ENCODE assay signal across 38 mouse cellular contexts in the genomic region with DNA sequence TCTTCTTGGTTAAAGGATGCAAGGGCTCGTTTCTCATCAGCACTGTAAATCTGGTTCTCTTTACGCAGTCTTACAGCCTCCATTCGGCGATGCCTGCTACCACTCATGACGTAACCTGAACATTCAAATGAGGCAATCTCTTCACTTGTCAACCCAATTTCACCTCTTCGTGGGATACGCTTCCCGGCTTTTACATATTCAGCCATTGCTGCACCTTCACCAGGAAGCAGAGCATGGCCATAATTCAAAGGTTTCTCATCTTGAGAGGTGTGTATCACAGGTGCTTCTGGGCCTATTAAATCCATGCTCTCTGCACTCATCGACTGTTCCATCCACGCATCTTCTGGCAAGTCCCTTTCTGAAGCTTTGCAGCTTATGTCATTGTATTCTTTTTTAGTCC. TPM values are rescaled to one million over a fixed set of nuclear protein-coding genes. Genes with fewer than 3 reads are reported as not detected.
DNase-seq lines count a peak whose midpoint lies in the region; ATAC-seq and TF ChIP-seq lines count a peak whose summit lies in the region.
"Had no signal": no experiment of that assay in that cellular context is flagged by ENCODE, and none has a peak within 500 bp of the region (broad histone marks: within the 10 kb centered on the region; RNA-seq: fewer than 3 reads in every experiment).

No protein-coding gene starts in this region.

- no peak for ATAC-seq in forebrain, embryonic 13.5 days
- no peak for ATAC-seq in forebrain, embryonic 16.5 days
- ATAC-seq in hindbrain, embryonic 12.5 days (ENCODE audit: low FRiP score): no peak
- no peak for ATAC-seq in hindbrain, embryonic 13.5 days (ENCODE audit: low FRiP score)
- no peak for ATAC-seq in liver, embryonic 15.5 days (ENCODE audit: insufficient read depth)
- no peak for ATAC-seq in liver, postnatal 0 days

- no peak for TF ChIP-seq EP300 in liver, postnatal 0 days (IDR thresholded peaks at IDR 0.05; ENCODE audit: low read depth)
- TF ChIP-seq EP300 in CH12.LX (IDR thresholded peaks at IDR 0.05; ENCODE audit: low read length): no peak

- dilution Hi-C loops in CH12.LX (cut with MboI; ENCODE audit: extremely low pct_ligation_motif_present, extremely low pct_unique_long_range_greater_than_20kb, low sequenced_read_pairs): no loop called here

- in situ Hi-C loops in CH12.LX (cut with MboI; ENCODE audit: low pct_ligation_motif_present, low pct_unique_long_range_greater_than_20kb, low sequenced_read_pairs): no loop called here

- peak overlapping the region; percentile 58; the same call in 1 of the 2 replicates for H3K4me3 ChIP-seq in forebrain, embryonic 13.5 days
- H3K4me3 ChIP-seq in forebrain, embryonic 16.5 days (replicated peaks; ENCODE audit: low read length): no peak overlapping the region
- no peak overlapping the region for H3K4me3 ChIP-seq in hindbrain, embryonic 12.5 days
- H3K4me3 ChIP-seq in hindbrain, embryonic 13.5 days: no peak overlapping the region
- no peak overlapping the region for H3K4me3 ChIP-seq in liver, embryonic 15.5 days (replicated peaks)
- no peak overlapping the region for H3K4me3 ChIP-seq in liver, postnatal 0 days (ENCODE audit: low read depth, low read length)
- no peak overlapping the region for H3K4me3 ChIP-seq in CH12.LX (replicated peaks in 1 of 3; ENCODE audit: low read depth in 2 of 3, low read length in 2 of 3, poor library complexity in 1 of 3)

- WGBS in forebrain, embryonic 13.5 days: 89% methylated on average over 10 of the region's 10 CpGs
- WGBS in forebrain, embryonic 16.5 days: 91% methylated on average over 10 of the region's 10 CpGs
- WGBS in hindbrain, embryonic 12.5 days: 84% methylated on average over 10 of the region's 10 CpGs
- WGBS in hindbrain, embryonic 13.5 days: 87% methylated on average over 10 of the region's 10 CpGs
- 72% methylated on average over 10 of the region's 10 CpGs for WGBS in liver, embryonic 15.5 days (ENCODE audit: insufficient replicate concordance)
- 78% methylated on average over 10 of the region's 10 CpGs for WGBS in liver, postnatal 0 days (ENCODE audit: insufficient replicate concordance)

- no peak overlapping the region for H3K9ac ChIP-seq in forebrain, embryonic 13.5 days
- no peak overlapping the region for H3K9ac ChIP-seq in forebrain, embryonic 16.5 days (replicated peaks; ENCODE audit: low read depth, low read length)
- H3K9ac ChIP-seq in hindbrain, embryonic 12.5 days: no peak overlapping the region
- H3K9ac ChIP-seq in hindbrain, embryonic 13.5 days: no peak overlapping the region
- H3K9ac ChIP-seq in liver, embryonic 15.5 days: no peak overlapping the region
- no peak overlapping the region for H3K9ac ChIP-seq in liver, postnatal 0 days (replicated peaks)
- H3K9ac ChIP-seq in CH12.LX (ENCODE audit: insufficient read depth, low read depth): no peak overlapping the region

- H3K9me3 ChIP-seq in forebrain, embryonic 13.5 days (replicated peaks): no peaks in the 10 kb centered on the region
- H3K9me3 ChIP-seq in forebrain, embryonic 16.5 days (ENCODE audit: control insufficient read depth, low read length): no peaks in the 10 kb centered on the region
- no peaks in the 10 kb centered on the region for H3K9me3 ChIP-seq in hindbrain, embryonic 12.5 days (replicated peaks)
- no peaks in the 10 kb centered on the region for H3K9me3 ChIP-seq in hindbrain, embryonic 13.5 days
- no peaks in the 10 kb centered on the region for H3K9me3 ChIP-seq in liver, embryonic 15.5 days (replicated peaks)
- H3K9me3 ChIP-seq in liver, postnatal 0 days (ENCODE audit: low read length): no peaks in the 10 kb centered on the region
- H3K9me3 ChIP-seq in CH12.LX (replicated peaks; ENCODE audit: low read length): no peaks in the 10 kb centered on the region
- H3K9me3 ChIP-seq: embryonic facial prominence, embryonic 15.5 days; kidney, embryonic 15.5 days; limb, embryonic 12.5 days; liver, embryonic 13.5 days; lung, embryonic 15.5 days had no signal

- no peak for TF ChIP-seq POLR2A in CH12.LX (IDR thresholded peaks at IDR 0.05; ENCODE audit: low read depth, low read length)

- TF ChIP-seq RAD21 in CH12.LX (IDR thresholded peaks at IDR 0.05; ENCODE audit: low read depth, low read length): no peak

- no peak for TF ChIP-seq CTCF in liver, postnatal 0 days (IDR thresholded peaks at IDR 0.05; ENCODE audit: low read depth)
- no peak for TF ChIP-seq CTCF in CH12.LX (conservative IDR thresholded peaks at IDR 0.05 in 1 of 2, IDR thresholded peaks at IDR 0.05 in 1 of 2; ENCODE audit: low read depth in 2 of 2, low read length in 2 of 2)

- H3K36me3 ChIP-seq in forebrain, embryonic 13.5 days (ENCODE audit: poor library complexity, severe bottlenecking): no peaks in the 10 kb centered on the region
- no peaks in the 10 kb centered on the region for H3K36me3 ChIP-seq in forebrain, embryonic 16.5 days (ENCODE audit: control insufficient read depth, insufficient read depth)
- no peaks in the 10 kb centered on the region for H3K36me3 ChIP-seq in hindbrain, embryonic 12.5 days
- no peaks in the 10 kb centered on the region for H3K36me3 ChIP-seq in hindbrain, embryonic 13.5 days
- no peaks in the 10 kb centered on the region for H3K36me3 ChIP-seq in liver, embryonic 15.5 days (replicated peaks)
- no peaks in the 10 kb centered on the region for H3K36me3 ChIP-seq in liver, postnatal 0 days (replicated peaks; ENCODE audit: insufficient read depth, low read length)
- no peaks in the 10 kb centered on the region for H3K36me3 ChIP-seq in CH12.LX (replicated peaks in 1 of 2; ENCODE audit: control insufficient read depth in 1 of 2, insufficient read depth in 1 of 2, low read length in 1 of 2)
- H3K36me3 ChIP-seq: embryonic facial prominence, embryonic 15.5 days; hindbrain, embryonic 10.5 days; kidney, embryonic 15.5 days; limb, embryonic 12.5 days; liver, embryonic 13.5 days; lung, embryonic 15.5 days; midbrain, embryonic 10.5 days had no signal

- H3K79me2 ChIP-seq in CH12.LX (replicated peaks; ENCODE audit: control insufficient read depth, extremely low read depth, insufficient read depth, poor library complexity, severe bottlenecking): no peaks in the 10 kb centered on the region

- 0 out of 2 replicates have a peak, but pooled peaks cover 3% of the 10 kb centered on the region for H3K4me1 ChIP-seq in forebrain, embryonic 13.5 days
- no peaks in the 10 kb centered on the region; the same call in 1 of the 2 replicates for H3K4me1 ChIP-seq in forebrain, embryonic 16.5 days (replicated peaks; ENCODE audit: control insufficient read depth, insufficient read depth, low read length)
- 0 out of 2 replicates have a peak, but pooled peaks cover 9% of the 10 kb centered on the region for H3K4me1 ChIP-seq in hindbrain, embryonic 12.5 days
- H3K4me1 ChIP-seq in hindbrain, embryonic 13.5 days (replicated peaks): 0 out of 2 replicates have a peak, but pooled peaks cover 3% of the 10 kb centered on the region
- H3K4me1 ChIP-seq in liver, embryonic 15.5 days (replicated peaks): peaks cover 23% of the 10 kb centered on the region
- H3K4me1 ChIP-seq in liver, postnatal 0 days (ENCODE audit: insufficient read depth): peaks cover 8% of the 10 kb centered on the region
- H3K4me1 ChIP-seq in CH12.LX (ENCODE audit: control insufficient read depth in 1 of 2, insufficient read depth in 2 of 2): peaks cover 2 to 4% of the 10 kb centered on the region in 2 experiments; a peak in 1 of 4 replicates

- DNase-seq in liver, postnatal 0 days: no peak
- DNase-seq in CH12.LX (ENCODE audit: extremely low read depth): no peak
- DNase-seq in adrenal gland, postnatal 4 days (ENCODE audit: low spot score in 2 of 2): no peak
- DNase-seq: adrenal gland, postnatal 25 days; cerebellum, postnatal 10 days; gastrocnemius, postnatal 10 days; kidney, adult 18-20 months; kidney, postnatal 25 days; liver, embryonic 13.5 days; right cerebral cortex, postnatal 4 days; thymus, postnatal 4 days had no signal

- H3K27me3 ChIP-seq in forebrain, embryonic 13.5 days: peaks cover 17% of the 10 kb centered on the region
- peaks cover 7% of the 10 kb centered on the region; the same call in 1 of the 2 replicates for H3K27me3 ChIP-seq in forebrain, embryonic 16.5 days (replicated peaks; ENCODE audit: control insufficient read depth, insufficient read depth, low read length)
- H3K27me3 ChIP-seq in hindbrain, embryonic 12.5 days: 0 out of 2 replicates have a peak, but pooled peaks cover 4% of the 10 kb centered on the region
- 0 out of 2 replicates have a peak, but pooled peaks cover 10% of the 10 kb centered on the region for H3K27me3 ChIP-seq in hindbrain, embryonic 13.5 days
- peaks cover 50% of the 10 kb centered on the region for H3K27me3 ChIP-seq in liver, embryonic 15.5 days
- no peaks in the 10 kb centered on the region for H3K27me3 ChIP-seq in liver, postnatal 0 days (ENCODE audit: insufficient read depth, low read length)
- peaks cover 2% of the 10 kb centered on the region for H3K27me3 ChIP-seq in CH12.LX (replicated peaks)
- H3K27me3 ChIP-seq: embryonic facial prominence, embryonic 15.5 days; lung, embryonic 15.5 days had no signal

- no peak overlapping the region for H3K27ac ChIP-seq in forebrain, embryonic 13.5 days
- no peak overlapping the region for H3K27ac ChIP-seq in forebrain, embryonic 16.5 days (ENCODE audit: low read length)
- H3K27ac ChIP-seq in hindbrain, embryonic 12.5 days: no peak overlapping the region
- no peak overlapping the region for H3K27ac ChIP-seq in hindbrain, embryonic 13.5 days
- H3K27ac ChIP-seq in liver, embryonic 15.5 days (replicated peaks): no peak overlapping the region
- no peak overlapping the region for H3K27ac ChIP-seq in liver, postnatal 0 days (ENCODE audit: low read depth)
- no peak overlapping the region for H3K27ac ChIP-seq in CH12.LX (ENCODE audit: insufficient read depth, low read depth)
- H3K27ac ChIP-seq: embryonic facial prominence, embryonic 15.5 days; limb, embryonic 12.5 days had no signal

- H3K4me2 ChIP-seq in forebrain, embryonic 13.5 days: no peak overlapping the region
- H3K4me2 ChIP-seq in forebrain, embryonic 16.5 days (ENCODE audit: low read length): no peak overlapping the region
- H3K4me2 ChIP-seq in hindbrain, embryonic 12.5 days (replicated peaks): 0 out of 2 replicates have a peak overlapping the region, but pooled peaks have one; percentile 78
- no peak overlapping the region for H3K4me2 ChIP-seq in hindbrain, embryonic 13.5 days
- peak overlapping the region; percentile 93; the same call in 1 of the 2 replicates for H3K4me2 ChIP-seq in liver, embryonic 15.5 days
- H3K4me2 ChIP-seq in liver, postnatal 0 days (ENCODE audit: low read depth, low read length): no peak overlapping the region
- peak overlapping the region; percentile 59; the same call in 1 of the 2 replicates for H3K4me2 ChIP-seq in CH12.LX (ENCODE audit: insufficient read depth, low read depth, poor library complexity, severe bottlenecking)

RNA-seq across cellular contexts. Expression of gene Nkapl, which starts 1.0 kb away (rescaled TPM):
- polyA plus RNA-seq in forebrain, embryonic 13.5 days (2015; fragmentation: Nextera tagmentation; extraction: Ambion mirVana): 2.9 and 3.5 TPM in 2 replicates
- 2.8 and 4.3 TPM in 2 replicates for polyA plus RNA-seq in forebrain, embryonic 16.5 days (2015; fragmentation: Nextera tagmentation; extraction: Ambion mirVana)
- 2.5 and 2.7 TPM in 2 replicates for polyA plus RNA-seq in hindbrain, embryonic 12.5 days (2016; fragmentation: Nextera tagmentation; extraction: Ambion mirVana)
- 4.2 and 4.6 TPM in 2 replicates for polyA plus RNA-seq in hindbrain, embryonic 13.5 days (2015; fragmentation: Nextera tagmentation; extraction: Ambion mirVana)
- 0.66 and 0.94 TPM in 2 replicates for polyA plus RNA-seq in liver, embryonic 15.5 days (2015; fragmentation: Nextera tagmentation; extraction: Ambion mirVana)
- polyA plus RNA-seq in liver, postnatal 0 days (2015; fragmentation: Nextera tagmentation; extraction: Ambion mirVana): 2.0 TPM in 2 replicates
- total RNA-seq in CH12.LX (2012; rRNA removed) (0.76 and 0.80 TPM in 2 replicates), CH12.LX (2014; rRNA removed) (0.84 and 0.90 TPM in 2 replicates)
- polyA plus RNA-seq in CH12.LX (2012; ENCODE audit: insufficient read length, low read depth): 0.26 and 0.56 TPM in 2 replicates
- 1 to 10 TPM; 1.8 TPM for total RNA-seq in adrenal gland, postnatal 4 days (2021)
- total RNA-seq: common myeloid progenitor, adult 5-6 weeks had no signal
- polyA plus RNA-seq: spleen, adult 2 months had no signal

RNA-seq across cellular contexts. Expression of gene Zkscan4, which starts 11.4 kb away (rescaled TPM):
- 7.3 and 7.7 TPM in 2 replicates for polyA plus RNA-seq in forebrain, embryonic 13.5 days (2015; fragmentation: Nextera tagmentation; extraction: Ambion mirVana)
- 10.1 and 10.7 TPM in 2 replicates for polyA plus RNA-seq in forebrain, embryonic 16.5 days (2015; fragmentation: Nextera tagmentation; extraction: Ambion mirVana)
- polyA plus RNA-seq in hindbrain, embryonic 12.5 days (2016; fragmentation: Nextera tagmentation; extraction: Ambion mirVana): 6.8 and 7.0 TPM in 2 replicates
- 9.9 and 10.0 TPM in 2 replicates for polyA plus RNA-seq in hindbrain, embryonic 13.5 days (2015; fragmentation: Nextera tagmentation; extraction: Ambion mirVana)
- polyA plus RNA-seq in liver, embryonic 15.5 days (2015; fragmentation: Nextera tagmentation; extraction: Ambion mirVana): 0.31 and 0.38 TPM in 2 replicates
- polyA plus RNA-seq in liver, postnatal 0 days (2015; fragmentation: Nextera tagmentation; extraction: Ambion mirVana): 0.77 and 0.78 TPM in 2 replicates
- not detected in 2 replicates for total RNA-seq in CH12.LX (2012; rRNA removed)
- total RNA-seq in CH12.LX (2014; rRNA removed): not detected in 2 replicates
- polyA plus RNA-seq in CH12.LX (2012; ENCODE audit: insufficient read length, low read depth): not detected in 2 replicates
- 1 to 10 TPM; 6.1 to 6.5 TPM for total RNA-seq in adrenal gland, postnatal 4 days (2021)
- total RNA-seq: monocyte, adult 5-6 weeks had no signal

RNA-seq across cellular contexts. Expression of gene Gm10065, which starts 11.9 kb away (rescaled TPM):
- polyA plus RNA-seq in forebrain, embryonic 13.5 days (2015; fragmentation: Nextera tagmentation; extraction: Ambion mirVana): not detected in 2 replicates
- polyA plus RNA-seq in forebrain, embryonic 16.5 days (2015; fragmentation: Nextera tagmentation; extraction: Ambion mirVana): not detected in 2 replicates
- not detected in 2 replicates for polyA plus RNA-seq in hindbrain, embryonic 12.5 days (2016; fragmentation: Nextera tagmentation; extraction: Ambion mirVana)
- polyA plus RNA-seq in hindbrain, embryonic 13.5 days (2015; fragmentation: Nextera tagmentation; extraction: Ambion mirVana): not detected in 2 replicates
- not detected in 2 replicates for polyA plus RNA-seq in liver, embryonic 15.5 days (2015; fragmentation: Nextera tagmentation; extraction: Ambion mirVana)
- polyA plus RNA-seq in liver, postnatal 0 days (2015; fragmentation: Nextera tagmentation; extraction: Ambion mirVana): not detected in 2 replicates
- total RNA-seq in CH12.LX (2012; rRNA removed): not detected in 2 replicates
- total RNA-seq in CH12.LX (2014; rRNA removed): not detected in 2 replicates
- not detected in 2 replicates for polyA plus RNA-seq in CH12.LX (2012; ENCODE audit: insufficient read length, low read depth)
- not detected for total RNA-seq in adrenal gland, postnatal 4 days (2021)
- total RNA-seq: adrenal gland, adult 18-20 months; adrenal gland, postnatal 25 days; common myeloid progenitor, adult 5-6 weeks; gastrocnemius, postnatal 10 days; layer of hippocampus, adult 2 months; layer of hippocampus, postnatal 14 days; left cerebral cortex, adult 2 months; left cerebral cortex, postnatal 25 days; megakaryocyte progenitor cell, adult 5-6 weeks; monocyte, adult 5-6 weeks had no signal
- polyA plus RNA-seq: brain, embryonic 14.5 days; gonadal fat pad, adult 2 months; heart, embryonic 11.5 days; heart, postnatal 0 days; intestine, embryonic 14.5 days; kidney, embryonic 15.5 days; limb, embryonic 12.5 days; liver, embryonic 13.5 days; lung, embryonic 15.5 days; midbrain, embryonic 10.5 days; spleen, adult 2 months; stomach, postnatal 0 days; thymus, postnatal 0 days had no signal

RNA-seq across cellular contexts. Expression of gene Zscan26, which starts 13.8 kb away (rescaled TPM):
- polyA plus RNA-seq in forebrain, embryonic 13.5 days (2015; fragmentation: Nextera tagmentation; extraction: Ambion mirVana): 21.7 and 25.4 TPM in 2 replicates
- 16.2 and 22.1 TPM in 2 replicates for polyA plus RNA-seq in forebrain, embryonic 16.5 days (2015; fragmentation: Nextera tagmentation; extraction: Ambion mirVana)
- polyA plus RNA-seq in hindbrain, embryonic 12.5 days (2016; fragmentation: Nextera tagmentation; extraction: Ambion mirVana): 23.4 and 26.2 TPM in 2 replicates
- polyA plus RNA-seq in hindbrain, embryonic 13.5 days (2015; fragmentation: Nextera tagmentation; extraction: Ambion mirVana): 22.5 and 25.2 TPM in 2 replicates
- 9.6 and 11.0 TPM in 2 replicates for polyA plus RNA-seq in liver, embryonic 15.5 days (2015; fragmentation: Nextera tagmentation; extraction: Ambion mirVana)
- 13.3 and 15.2 TPM in 2 replicates for polyA plus RNA-seq in liver, postnatal 0 days (2015; fragmentation: Nextera tagmentation; extraction: Ambion mirVana)
- total RNA-seq in CH12.LX (2012; rRNA removed) (14.8 and 16.0 TPM in 2 replicates), CH12.LX (2014; rRNA removed) (20.9 and 25.9 TPM in 2 replicates)
- polyA plus RNA-seq in CH12.LX (2012; ENCODE audit: insufficient read length, low read depth): 13.4 and 14.2 TPM in 2 replicates
- total RNA-seq in adrenal gland, postnatal 4 days (2021): 10 to 100 TPM; 38.2 to 41.0 TPM

RNA-seq across cellular contexts. Expression of gene Pgbd1, which starts 26.5 kb away (rescaled TPM):
- polyA plus RNA-seq in forebrain, embryonic 13.5 days (2015; fragmentation: Nextera tagmentation; extraction: Ambion mirVana): 3.7 and 4.4 TPM in 2 replicates
- polyA plus RNA-seq in forebrain, embryonic 16.5 days (2015; fragmentation: Nextera tagmentation; extraction: Ambion mirVana): 2.0 and 3.4 TPM in 2 replicates
- 4.2 and 4.9 TPM in 2 replicates for polyA plus RNA-seq in hindbrain, embryonic 12.5 days (2016; fragmentation: Nextera tagmentation; extraction: Ambion mirVana)
- polyA plus RNA-seq in hindbrain, embryonic 13.5 days (2015; fragmentation: Nextera tagmentation; extraction: Ambion mirVana): 4.0 and 4.2 TPM in 2 replicates
- polyA plus RNA-seq in liver, embryonic 15.5 days (2015; fragmentation: Nextera tagmentation; extraction: Ambion mirVana): 1.0 and 1.2 TPM in 2 replicates
- polyA plus RNA-seq in liver, postnatal 0 days (2015; fragmentation: Nextera tagmentation; extraction: Ambion mirVana): 0.31 and 0.39 TPM in 2 replicates
- total RNA-seq in CH12.LX (2012; rRNA removed): 3.1 and 4.0 TPM in 2 replicates
- total RNA-seq in CH12.LX (2014; rRNA removed): 7.0 and 7.4 TPM in 2 replicates
- 3.0 and 3.9 TPM in 2 replicates for polyA plus RNA-seq in CH12.LX (2012; ENCODE audit: insufficient read length, low read depth)
- total RNA-seq in adrenal gland, postnatal 4 days (2021): under 1 TPM; 0.90 to 0.95 TPM

Comparison
In these comparisons a context has a peak if more than half of its experiments do, and no peak if none do; other contexts are left out.
1. H3K4me2 ChIP-seq: peak in hindbrain, embryonic 12.5 days (single experiment), liver, embryonic 15.5 days (single experiment) and CH12.LX (single experiment); none in forebrain, embryonic 13.5 days (single experiment), forebrain, embryonic 16.5 days (single experiment), hindbrain, embryonic 13.5 days (single experiment) and liver, postnatal 0 days (single experiment).